Mouse (Mus musculus): ENCODE data around the gene Ubqln1. TPM values are rescaled to one million over a fixed set of nuclear protein-coding genes. Genes with fewer than 3 reads are reported as not detected.

The Ubqln1 gene
- polyA plus RNA-seq, 1 experiment from 2014 or later: 80.2 TPM

DNA sequence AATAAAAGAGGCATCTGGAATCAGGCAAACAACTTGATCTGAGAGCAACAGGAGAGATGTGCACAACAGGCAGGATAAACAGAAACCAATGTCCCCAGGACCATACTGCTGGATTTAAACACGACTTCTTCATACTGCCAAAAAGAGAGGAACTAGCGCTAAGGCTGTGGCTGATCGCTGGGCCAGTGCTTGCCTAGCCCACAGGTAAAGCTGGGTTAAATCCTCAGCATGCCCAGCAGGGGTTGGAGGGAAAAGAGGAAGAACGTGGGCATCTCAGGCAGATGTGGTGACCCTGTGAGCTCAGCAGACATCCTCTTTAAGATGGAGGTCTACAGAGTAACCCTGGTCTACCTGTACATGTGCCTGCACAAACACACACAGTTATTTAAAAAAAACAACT lies 10.5 kb downstream of the Ubqln1 start:
- ATAC-seq: no peak
- H3K4me1 ChIP-seq (ENCODE audit: control insufficient read depth, insufficient read depth, low read length): peaks cover 12% of the 10 kb centered on the region; the same call in 1 of the 2 replicates
- WGBS: 63% methylated on average over 4 of the region's 4 CpGs
- no peak overlapping the region for H3K9ac ChIP-seq (ENCODE audit: low read depth, low read length)
- no peak overlapping the region for H3K27ac ChIP-seq (ENCODE audit: low read length)
- no peaks in the 10 kb centered on the region for H3K27me3 ChIP-seq (replicated peaks; ENCODE audit: control insufficient read depth, insufficient read depth, low read length)
- no peaks in the 10 kb centered on the region for H3K36me3 ChIP-seq (ENCODE audit: control insufficient read depth, insufficient read depth, low read length)
- H3K4me3 ChIP-seq (ENCODE audit: low read length): no peak overlapping the region
- no peak overlapping the region for H3K4me2 ChIP-seq (ENCODE audit: low read depth, low read length)
- H3K9me3 ChIP-seq (ENCODE audit: control insufficient read depth, low read length): no peaks in the 10 kb centered on the region

DNA sequence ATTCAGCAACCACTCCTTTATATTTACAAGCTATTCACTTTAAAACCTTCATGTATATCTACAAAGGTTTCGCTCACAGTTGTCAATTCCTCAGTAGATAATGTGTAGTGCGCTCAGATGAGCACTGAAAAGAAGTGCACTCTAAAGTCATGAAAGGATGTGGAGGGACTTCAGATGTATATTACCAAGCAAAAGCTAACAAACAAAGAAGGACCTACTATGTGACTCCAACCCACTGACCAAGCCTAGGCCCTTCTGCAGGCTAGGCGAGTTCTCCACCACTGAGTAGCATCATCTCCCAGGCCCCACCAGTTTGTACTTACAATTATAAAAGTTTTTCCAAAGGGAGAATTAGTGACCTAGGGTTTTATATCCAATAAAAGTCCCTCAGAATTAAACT lies 11.3 kb downstream of the Ubqln1 start:
- ATAC-seq: no peak
- H3K27me3 ChIP-seq (replicated peaks; ENCODE audit: control insufficient read depth, insufficient read depth, low read length): no peaks in the 10 kb centered on the region
- peaks cover 9% of the 10 kb centered on the region; the same call in 1 of the 2 replicates for H3K4me1 ChIP-seq (ENCODE audit: control insufficient read depth, insufficient read depth, low read length)
- no peaks in the 10 kb centered on the region for H3K9me3 ChIP-seq (ENCODE audit: control insufficient read depth, low read length)
- no peak overlapping the region for H3K4me2 ChIP-seq (ENCODE audit: low read depth, low read length)
- H3K36me3 ChIP-seq (ENCODE audit: control insufficient read depth, insufficient read depth, low read length): no peaks in the 10 kb centered on the region
- H3K4me3 ChIP-seq (ENCODE audit: low read length): no peak overlapping the region
- WGBS: 95% methylated on average over 3 of the region's 3 CpGs
- no peak overlapping the region for H3K27ac ChIP-seq (ENCODE audit: low read length)
- H3K9ac ChIP-seq (ENCODE audit: low read depth, low read length): no peak overlapping the region

DNA sequence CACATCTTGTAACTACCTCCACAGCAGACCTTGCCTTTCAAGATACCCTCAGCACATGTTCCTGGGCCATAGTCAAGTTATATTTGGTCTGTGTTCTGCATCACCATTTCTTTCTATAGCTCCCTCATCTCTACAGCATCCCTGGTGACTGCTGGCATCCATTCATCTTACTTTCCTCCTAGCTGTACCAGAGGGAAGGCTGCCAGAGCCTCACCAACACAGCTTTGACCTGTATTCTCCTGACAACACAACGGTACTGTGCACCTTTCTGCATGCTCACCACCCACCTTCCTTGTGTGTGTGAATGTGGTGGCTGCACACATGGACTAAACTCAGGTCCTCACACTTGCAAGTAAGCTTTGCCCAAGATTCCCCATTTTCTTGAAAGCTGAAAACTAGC lies 12.6 kb downstream of the Ubqln1 start:
- H3K9ac ChIP-seq (ENCODE audit: low read depth, low read length): no peak overlapping the region
- 81% methylated on average over 1 of the region's 1 CpGs for WGBS
- H3K9me3 ChIP-seq (ENCODE audit: control insufficient read depth, low read length): no peaks in the 10 kb centered on the region

DNA sequence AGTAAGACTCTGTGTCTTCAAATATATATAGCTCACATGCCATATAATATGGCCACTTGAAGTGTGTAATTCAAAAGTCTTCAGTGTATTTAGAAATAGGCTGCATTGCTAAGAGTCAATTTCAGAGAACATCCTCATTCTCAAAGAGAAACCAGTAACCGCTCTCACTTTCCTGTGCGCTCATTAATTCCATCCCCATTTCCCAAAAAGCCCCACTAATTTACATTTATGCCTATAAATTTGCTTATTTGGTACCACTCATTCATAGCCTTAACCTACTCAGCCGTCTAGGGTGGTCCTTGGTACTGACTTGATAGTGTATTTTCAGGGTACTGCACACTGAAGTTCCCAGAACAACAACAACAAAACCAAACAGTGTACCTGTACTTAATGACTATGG lies 13.5 kb downstream of the Ubqln1 start:
- H3K4me2 ChIP-seq (ENCODE audit: low read depth, low read length): no peak overlapping the region
- H3K4me3 ChIP-seq (ENCODE audit: low read length): no peak overlapping the region
- H3K4me1 ChIP-seq (ENCODE audit: control insufficient read depth, insufficient read depth, low read length): peaks cover 9% of the 10 kb centered on the region; the same call in 1 of the 2 replicates
- H3K27me3 ChIP-seq (replicated peaks; ENCODE audit: control insufficient read depth, insufficient read depth, low read length): no peaks in the 10 kb centered on the region
- H3K9ac ChIP-seq (ENCODE audit: low read depth, low read length): no peak overlapping the region
- WGBS: 89% methylated on average over 3 of the region's 3 CpGs
- no peaks in the 10 kb centered on the region for H3K9me3 ChIP-seq (ENCODE audit: control insufficient read depth, low read length)
- H3K36me3 ChIP-seq (ENCODE audit: control insufficient read depth, insufficient read depth, low read length): no peaks in the 10 kb centered on the region
- no peak for ATAC-seq
- no peak overlapping the region for H3K27ac ChIP-seq (ENCODE audit: low read length)

More for the DNA sequence above, 12.6 kb downstream of the Ubqln1 start:
- Histone ChIP-seq H3K36me3 (ENCODE audit: control insufficient read depth, insufficient read depth, low read length) (no peaks in the 10 kb centered on the region), H3K27ac (ENCODE audit: low read length) (no peak overlapping the region), H3K27me3 (replicated peaks; ENCODE audit: control insufficient read depth, insufficient read depth, low read length) (no peaks in the 10 kb centered on the region), H3K4me3 (ENCODE audit: low read length) (no peak overlapping the region), H3K4me1 (ENCODE audit: control insufficient read depth, insufficient read depth, low read length) (peaks cover 9% of the 10 kb centered on the region; the same call in 1 of the 2 replicates), H3K4me2 (ENCODE audit: low read depth, low read length) (no peak overlapping the region)
- ATAC-seq: no peak

DNA sequence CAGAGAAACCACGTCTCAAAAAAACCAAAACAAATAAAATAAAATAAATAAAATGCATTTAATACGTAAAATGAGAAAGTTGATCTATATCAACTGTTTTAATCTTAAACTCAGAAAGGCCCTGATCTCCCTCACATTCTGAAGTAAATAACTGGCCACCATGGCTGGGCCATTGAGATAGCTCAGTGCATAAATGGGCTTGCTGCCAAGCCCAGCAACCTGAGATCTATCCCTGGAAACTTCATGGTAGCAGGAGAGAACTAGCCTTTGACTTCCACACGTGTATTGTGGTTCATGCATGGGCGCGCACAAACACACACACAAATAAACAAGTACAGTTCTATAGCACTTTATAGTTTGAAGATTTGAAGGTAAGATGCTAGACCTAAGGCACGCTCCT lies 14.1 kb downstream of the Ubqln1 start:
- Histone ChIP-seq H3K27me3 (replicated peaks; ENCODE audit: control insufficient read depth, insufficient read depth, low read length) (no peaks in the 10 kb centered on the region), H3K9ac (ENCODE audit: low read depth, low read length) (no peak overlapping the region), H3K9me3 (ENCODE audit: control insufficient read depth, low read length) (no peaks in the 10 kb centered on the region), H3K4me2 (ENCODE audit: low read depth, low read length) (no peak overlapping the region), H3K4me1 (ENCODE audit: control insufficient read depth, insufficient read depth, low read length) (peaks cover 6% of the 10 kb centered on the region; the same call in 1 of the 2 replicates), H3K4me3 (ENCODE audit: low read length) (no peak overlapping the region), H3K27ac (ENCODE audit: low read length) (no peak overlapping the region), H3K36me3 (ENCODE audit: control insufficient read depth, insufficient read depth, low read length) (no peaks in the 10 kb centered on the region)
- ATAC-seq: no peak
- 87% methylated on average over 6 of the region's 6 CpGs for WGBS

DNA sequence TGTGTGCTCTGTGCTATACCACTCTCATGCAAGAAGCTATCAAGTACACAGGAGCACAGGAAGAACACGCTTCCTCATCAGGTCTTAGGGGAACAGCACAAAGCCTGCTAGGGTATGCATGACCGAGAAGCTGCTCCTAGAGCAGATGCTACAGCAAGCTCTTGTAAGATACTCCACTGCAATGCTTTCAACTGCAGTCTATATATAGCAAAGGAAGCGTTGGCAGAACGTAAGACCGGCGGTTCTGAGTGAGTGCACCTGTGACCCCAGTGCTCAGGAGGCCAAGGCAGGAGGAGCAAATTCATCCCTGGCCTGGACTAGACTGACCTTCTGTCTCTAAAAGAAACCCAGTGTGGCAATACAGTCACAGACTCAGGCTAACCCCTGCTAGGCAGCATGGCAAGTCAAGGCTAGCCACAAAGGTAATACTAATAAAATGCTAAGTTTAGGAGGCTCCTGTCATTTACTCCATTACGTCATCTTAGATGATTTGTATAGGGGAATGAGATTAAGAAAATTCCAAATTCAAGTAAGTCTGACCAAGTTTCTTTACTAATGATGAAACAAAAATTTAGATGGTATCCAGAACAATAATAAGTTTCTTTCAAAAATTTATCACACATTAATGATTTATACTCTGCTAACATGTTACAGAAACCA lies 17.3 kb downstream of the Ubqln1 start:
- Histone ChIP-seq H3K4me2 (ENCODE audit: low read depth, low read length) (no peak overlapping the region), H3K27me3 (replicated peaks; ENCODE audit: control insufficient read depth, insufficient read depth, low read length) (no peaks in the 10 kb centered on the region), H3K36me3 (ENCODE audit: control insufficient read depth, insufficient read depth, low read length) (peaks cover 8% of the 10 kb centered on the region; the same call in 1 of the 2 replicates), H3K9me3 (ENCODE audit: control insufficient read depth, low read length) (no peaks in the 10 kb centered on the region), H3K9ac (ENCODE audit: low read depth, low read length) (no peak overlapping the region), H3K27ac (ENCODE audit: low read length) (no peak overlapping the region), H3K4me3 (ENCODE audit: low read length) (no peak overlapping the region), H3K4me1 (ENCODE audit: control insufficient read depth, insufficient read depth, low read length) (0 out of 2 replicates have a peak, but pooled peaks cover 2% of the 10 kb centered on the region)
- WGBS: 92% methylated on average over 7 of the region's 7 CpGs
- ATAC-seq: no peak

DNA sequence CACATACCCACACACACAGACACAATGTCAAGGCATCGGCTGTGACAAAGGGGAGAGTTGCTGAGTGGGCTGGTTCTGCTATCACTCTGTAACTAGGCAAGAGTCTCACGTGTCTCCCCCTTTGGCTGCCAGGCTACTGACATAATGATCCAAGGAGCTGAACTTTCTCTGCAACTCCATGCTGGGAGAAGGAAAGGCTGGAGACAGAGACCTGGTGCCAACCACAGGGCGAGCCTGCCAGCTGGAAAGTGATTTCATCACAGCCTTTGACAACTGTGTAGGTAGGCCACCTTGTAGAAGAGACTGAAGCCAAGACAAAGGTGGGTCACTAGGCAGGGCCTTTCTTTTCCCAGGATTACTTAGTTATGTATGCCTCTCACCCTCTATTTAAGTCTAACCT lies 18.2 kb downstream of the Ubqln1 start:
- Histone ChIP-seq H3K27me3 (replicated peaks; ENCODE audit: control insufficient read depth, insufficient read depth, low read length) (no peaks in the 10 kb centered on the region), H3K9ac (ENCODE audit: low read depth, low read length) (no peak overlapping the region), H3K9me3 (ENCODE audit: control insufficient read depth, low read length) (no peaks in the 10 kb centered on the region), H3K4me1 (ENCODE audit: control insufficient read depth, insufficient read depth, low read length) (0 out of 2 replicates have a peak, but pooled peaks cover 2% of the 10 kb centered on the region), H3K36me3 (ENCODE audit: control insufficient read depth, insufficient read depth, low read length) (peaks cover 8% of the 10 kb centered on the region; the same call in 1 of the 2 replicates), H3K4me3 (ENCODE audit: low read length) (no peak overlapping the region), H3K4me2 (ENCODE audit: low read depth, low read length) (no peak overlapping the region), H3K27ac (ENCODE audit: low read length) (no peak overlapping the region)
- WGBS: 82% methylated on average over 3 of the region's 3 CpGs
- no peak for ATAC-seq

DNA sequence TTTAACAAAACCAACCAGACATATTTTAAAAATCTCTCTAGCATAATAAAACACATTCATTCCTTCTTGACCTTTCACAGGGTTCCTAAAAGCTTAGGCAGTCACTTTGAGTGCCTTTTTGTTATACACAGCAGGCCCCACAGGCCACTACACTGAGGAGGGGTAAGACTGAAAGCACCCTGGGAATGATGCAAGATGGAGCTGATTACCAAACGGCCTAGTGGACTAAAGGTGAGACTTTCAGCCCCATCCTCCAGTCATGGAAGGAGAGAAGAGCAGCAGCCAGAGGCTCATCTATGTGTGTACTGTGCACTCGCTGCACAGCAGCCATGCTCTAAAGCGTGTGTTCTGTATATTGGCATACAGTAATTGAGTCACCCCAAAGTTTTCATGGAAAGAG lies 20.5 kb downstream of the Ubqln1 start:
- Histone ChIP-seq H3K27me3 (replicated peaks; ENCODE audit: control insufficient read depth, insufficient read depth, low read length) (no peaks in the 10 kb centered on the region), H3K27ac (ENCODE audit: low read length) (no peak overlapping the region), H3K9ac (ENCODE audit: low read depth, low read length) (no peak overlapping the region), H3K36me3 (ENCODE audit: control insufficient read depth, insufficient read depth, low read length) (peaks cover 24% of the 10 kb centered on the region), H3K9me3 (ENCODE audit: control insufficient read depth, low read length) (no peaks in the 10 kb centered on the region), H3K4me3 (ENCODE audit: low read length) (no peak overlapping the region), H3K4me2 (ENCODE audit: low read depth, low read length) (no peak overlapping the region), H3K4me1 (ENCODE audit: control insufficient read depth, insufficient read depth, low read length) (no peaks in the 10 kb centered on the region)
- 84% methylated on average over 3 of the region's 3 CpGs for WGBS
- no peak for ATAC-seq

DNA sequence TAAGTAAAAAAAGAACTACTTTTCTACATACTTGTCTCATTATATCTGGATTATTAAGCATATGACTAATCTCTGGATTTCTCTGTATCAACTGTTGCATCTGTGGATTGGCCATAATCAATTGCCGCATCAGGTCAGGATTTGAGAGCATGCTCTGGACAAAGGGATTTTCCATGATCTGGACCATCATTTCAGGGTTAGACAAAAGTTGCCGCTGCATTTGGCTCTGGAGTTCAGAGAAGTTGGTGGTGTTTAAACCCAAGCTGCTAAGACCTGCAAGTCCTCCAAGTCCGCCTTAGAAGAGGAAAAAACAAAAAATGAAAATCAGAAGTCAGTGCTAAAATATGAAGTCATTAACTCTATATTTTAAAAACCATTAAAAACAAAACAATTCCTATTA lies 22.2 kb downstream of the Ubqln1 start:
- no peak for ATAC-seq
- 97% methylated on average over 3 of the region's 3 CpGs for WGBS
- Histone ChIP-seq H3K27me3 (replicated peaks; ENCODE audit: control insufficient read depth, insufficient read depth, low read length) (no peaks in the 10 kb centered on the region), H3K4me3 (ENCODE audit: low read length) (no peak overlapping the region), H3K27ac (ENCODE audit: low read length) (no peak overlapping the region), H3K9me3 (ENCODE audit: control insufficient read depth, low read length) (no peaks in the 10 kb centered on the region), H3K4me1 (ENCODE audit: control insufficient read depth, insufficient read depth, low read length) (no peaks in the 10 kb centered on the region), H3K4me2 (ENCODE audit: low read depth, low read length) (no peak overlapping the region), H3K9ac (ENCODE audit: low read depth, low read length) (no peak overlapping the region), H3K36me3 (ENCODE audit: control insufficient read depth, insufficient read depth, low read length) (peaks cover 24% of the 10 kb centered on the region)

DNA sequence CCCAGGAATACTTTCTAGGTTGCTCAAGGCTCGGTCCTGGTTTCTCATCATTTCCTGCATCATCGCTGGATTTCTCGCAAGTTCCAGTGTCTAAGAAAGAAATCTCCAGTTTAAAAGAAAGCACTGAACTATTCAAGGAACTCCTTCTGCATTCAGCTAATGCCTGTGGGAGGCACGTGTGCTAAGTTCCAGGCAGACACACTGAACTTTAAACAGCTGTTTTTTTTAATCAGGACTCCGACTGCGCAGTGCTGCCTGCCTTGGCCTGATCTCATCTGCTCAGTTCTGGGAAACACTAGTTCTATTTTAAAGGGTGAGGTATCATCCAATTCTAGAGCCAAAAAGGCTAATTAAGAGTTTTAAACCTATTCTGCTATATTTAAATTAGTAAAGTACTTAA lies 23.3 kb downstream of the Ubqln1 start:
- H3K9ac ChIP-seq (ENCODE audit: low read depth, low read length): no peak overlapping the region
- H3K9me3 ChIP-seq (ENCODE audit: control insufficient read depth, low read length): no peaks in the 10 kb centered on the region
- H3K4me1 ChIP-seq (ENCODE audit: control insufficient read depth, insufficient read depth, low read length): no peaks in the 10 kb centered on the region
- no peak overlapping the region for H3K27ac ChIP-seq (ENCODE audit: low read length)
- H3K4me3 ChIP-seq (ENCODE audit: low read length): no peak overlapping the region
- WGBS: 88% methylated on average over 6 of the region's 6 CpGs
- H3K27me3 ChIP-seq (replicated peaks; ENCODE audit: control insufficient read depth, insufficient read depth, low read length): no peaks in the 10 kb centered on the region
- H3K36me3 ChIP-seq (ENCODE audit: control insufficient read depth, insufficient read depth, low read length): peaks cover 28% of the 10 kb centered on the region
- ATAC-seq: no peak
- H3K4me2 ChIP-seq (ENCODE audit: low read depth, low read length): no peak overlapping the region
